Mouse (Mus musculus) MEL (cell line): ENCODE data around the gene Ptk7.

Experiments
- CHD1 ChIP-seq: IDR thresholded peaks from 2 replicates; pipeline ENCODE4 v1.6.1; 2012; ENCODE audit warnings: low read depth, mild to moderate bottlenecking, inconsistent platforms, low read length, improper control_type of control experiment
- CTCF ChIP-seq, 3 experiments: IDR thresholded peaks in 2 of 3; conservative IDR thresholded peaks in 1 of 3; 2 replicates each; pipeline ENCODE4 v1.5.1; 2011 to 2012; ENCODE audit warnings: low read length in 3 of 3, low read depth in 2 of 3, mild to moderate bottlenecking in 2 of 3, improper control_type of control experiment in 1 of 3, inconsistent platforms in 1 of 3, mixed read lengths in 1 of 3, moderate library complexity in 1 of 3; ENCODE audit not compliant: control insufficient read depth in 1 of 3, insufficient read depth in 1 of 3, poor library complexity in 1 of 3, severe bottlenecking in 1 of 3
- KAT2A ChIP-seq: conservative IDR thresholded peaks from 2 replicates; pipeline ENCODE4 v1.6.1; 2012; ENCODE audit warnings: low read depth, low read length, improper control_type of control experiment, inconsistent platforms
- MAX ChIP-seq: IDR thresholded peaks from 2 replicates; pipeline ENCODE4 v1.6.1; 2011; ENCODE audit warnings: low read length, improper control_type of control experiment
- NELFE ChIP-seq: IDR thresholded peaks from 2 replicates; pipeline ENCODE4 v1.6.1; 2011; ENCODE audit warnings: low read depth, low read length, improper control_type of control experiment
- ZC3H11A ChIP-seq: IDR thresholded peaks from 2 replicates; pipeline ENCODE4 v1.6.1; 2012; ENCODE audit warnings: low read depth, mild to moderate bottlenecking, inconsistent platforms, low read length, improper control_type of control experiment

GRCm38 (mm10) chr17:46619683-46620357 lies 9.5 kb downstream of the Ptk7 start:
- TF ChIP-seq CTCF (IDR thresholded peaks at IDR 0.05 in 2 of 3, conservative IDR thresholded peaks at IDR 0.05 in 1 of 3; ENCODE audit: control insufficient read depth in 1 of 3, insufficient read depth in 1 of 3, low read depth in 2 of 3, low read length in 3 of 3, poor library complexity in 1 of 3, severe bottlenecking in 1 of 3) (no peak), NELFE (no peak), ZC3H11A (no peak), CHD1 (no peak), KAT2A (no peak), MAX (no peak)
